Mouse (Mus musculus) spleen, adult 12 weeks (tissue): ENCODE measurements around the gene Ids.
"Not testable (repeated sequence)": the region's sequence is repeated elsewhere in the genome, so short reads cannot be mapped to it uniquely, and the experiment has no call there.

Source experiments
- DNase-seq: peaks from one replicate; pipeline ENCODE4 v3.0.0; 2022; ENCODE audit warnings: low spot score

Gene Ids

DNA sequence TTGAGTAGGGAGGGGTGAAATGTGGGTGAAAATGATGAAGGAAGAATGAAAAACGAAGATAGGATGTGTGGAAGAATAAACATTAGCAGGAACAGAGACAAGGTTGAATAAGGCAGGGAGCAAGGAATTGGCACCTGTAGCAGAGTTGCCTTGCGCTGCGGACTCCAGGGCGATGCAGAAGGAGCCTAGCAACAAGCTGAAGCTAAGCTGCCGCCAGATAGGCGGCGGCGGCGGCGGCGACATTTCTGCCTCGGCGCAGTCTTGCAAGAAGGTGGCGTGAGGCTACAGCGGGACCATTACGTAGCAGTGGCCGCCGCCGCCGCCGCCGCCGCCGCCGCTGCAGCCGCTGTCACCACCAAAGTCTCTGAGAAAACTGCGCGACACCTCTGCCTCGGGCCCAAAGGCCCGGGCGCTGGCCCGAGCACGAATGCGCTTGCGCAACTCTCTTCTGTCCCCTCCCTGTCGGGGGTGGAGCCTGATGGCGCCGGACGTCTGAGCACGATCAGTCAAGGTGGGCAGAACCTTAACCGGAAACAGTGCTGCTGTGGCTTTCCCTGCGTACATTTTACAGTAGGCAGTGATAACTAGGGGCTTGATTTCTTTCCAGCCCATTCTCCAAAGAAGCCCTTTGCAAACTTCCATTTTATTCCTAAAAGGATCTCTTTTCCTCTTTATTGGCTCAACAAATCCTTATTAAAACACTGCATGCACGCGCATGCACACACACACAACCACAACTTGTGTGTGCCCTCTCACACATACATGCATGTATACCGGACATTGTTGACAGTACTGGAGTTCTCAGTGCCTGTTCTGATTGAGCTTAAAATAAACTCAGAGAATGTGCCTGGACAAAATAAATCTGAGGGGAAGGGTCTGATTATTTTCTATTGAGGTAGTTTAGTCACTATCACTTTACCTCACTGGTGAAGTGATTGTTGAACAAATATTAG is at the start of gene Ids:
TSS of gene Ids (minus strand) at position 424 of the 953 bp plus-strand sequence.
- peak; percentile 72 for DNase-seq

- DNase-seq: not testable (repeated sequence)
Measured at GRCm38 (mm10) chrX:70392636-70393035, 27.8 kb upstream of the Ids start.

DNA sequence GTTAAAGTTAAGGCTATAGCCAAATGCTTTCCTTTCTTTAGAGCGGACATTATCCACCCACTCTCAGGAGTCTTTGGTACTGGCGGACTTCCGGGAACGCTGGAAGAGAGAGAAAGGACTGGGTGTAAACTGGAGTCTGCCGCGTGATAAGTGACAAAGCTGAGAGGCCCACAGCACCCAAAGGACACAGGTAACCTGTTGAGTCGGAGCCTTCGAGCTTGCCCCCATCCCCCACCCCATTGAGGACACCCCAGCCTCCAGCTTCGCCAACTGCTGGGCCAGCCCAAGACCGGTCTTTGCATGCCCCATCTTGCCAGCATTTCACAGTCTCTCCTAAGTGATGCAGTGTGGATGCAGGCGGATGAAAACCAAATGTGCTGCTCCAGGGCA is 21.1 kb upstream of the Ids start:
- no peak for DNase-seq

- peak; percentile 54 for DNase-seq
Measured at GRCm38 (mm10) chrX:70385276-70385961, 20.5 kb upstream of the Ids start, which contains the start of gene 1110012L19Rik. Gene 1110012L19Rik (plus strand): TSS chrX:70385877.

GRCm38 (mm10) chrX:70384917-70385275 is 20.0 kb upstream of the Ids start:
- no peak for DNase-seq

DNA sequence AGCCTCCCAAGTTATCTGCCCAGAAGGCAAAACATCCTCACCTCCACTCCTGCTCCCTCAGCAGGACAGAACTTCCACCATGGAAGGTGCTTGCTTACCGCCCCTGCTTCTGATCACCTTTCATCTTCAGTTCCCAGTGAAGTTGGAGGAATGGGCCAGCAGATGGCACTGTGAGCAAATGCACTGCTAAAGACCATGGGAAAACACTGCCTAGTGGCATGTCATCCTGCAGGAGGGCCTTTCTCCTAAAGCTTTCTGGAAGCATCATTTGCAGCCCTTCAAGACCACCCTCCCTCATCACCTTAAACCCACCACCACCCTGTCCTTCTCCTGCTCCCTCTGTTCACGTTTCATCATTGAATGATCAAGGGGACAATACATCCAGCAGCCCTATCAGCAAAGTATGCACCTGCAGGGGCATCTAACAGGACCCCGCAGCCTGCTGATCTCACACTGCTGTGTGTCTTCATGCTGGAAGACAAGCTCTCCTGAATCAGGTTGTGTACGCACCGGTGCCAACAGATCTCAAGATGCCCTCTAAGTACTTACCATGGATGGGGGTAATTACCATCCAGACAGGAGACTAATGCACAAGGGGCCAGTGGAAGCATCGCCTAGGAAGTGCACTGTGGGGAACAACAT is 9.7 kb upstream of the Ids start:
- not testable (repeated sequence) for DNase-seq

DNA sequence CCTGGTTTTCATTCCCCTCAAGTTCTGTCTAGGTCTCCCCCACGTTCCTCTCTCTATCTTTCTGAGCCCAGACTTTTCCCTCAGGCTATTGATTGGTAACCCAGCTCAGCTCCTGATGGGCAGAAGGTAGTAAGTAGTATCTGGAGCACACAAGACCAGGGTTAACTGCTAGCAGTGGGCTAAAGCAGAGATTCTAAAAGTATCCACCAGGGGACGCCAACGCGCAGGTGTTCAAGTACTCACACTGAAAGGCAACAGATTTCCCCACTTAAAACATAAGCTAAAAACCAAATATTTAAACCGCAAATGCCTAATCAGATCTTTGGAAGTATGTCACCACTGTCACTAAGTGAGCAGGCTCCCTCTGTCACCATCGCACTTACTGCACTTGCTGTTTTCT is 4.9 kb upstream of the Ids start:
- DNase-seq: not testable (repeated sequence)

GRCm38 (mm10) chrX:70364202-70364601 is 682 bp downstream of the Ids start:
- no peak for DNase-seq

DNA sequence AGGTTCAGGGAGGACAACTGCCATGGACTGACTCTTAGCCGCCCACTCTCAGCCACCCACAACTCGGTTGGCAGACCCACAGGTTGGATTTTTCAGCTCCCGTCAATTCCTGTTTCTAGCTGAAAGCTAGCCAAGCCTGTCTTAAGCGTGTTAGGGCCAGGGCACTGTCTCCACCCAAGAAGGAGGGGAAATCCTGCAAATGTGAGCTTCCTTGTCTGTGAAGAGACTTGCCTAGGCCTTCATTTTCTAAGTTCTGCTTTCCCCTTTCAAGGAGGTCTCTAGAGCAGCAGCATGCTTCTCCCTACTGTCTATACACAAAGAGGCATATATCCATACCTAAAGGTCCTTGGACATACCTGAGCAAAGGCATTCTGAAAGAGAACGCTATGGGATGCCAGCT is 1.4 kb downstream of the Ids start:
- DNase-seq: no peak

- no peak for DNase-seq
Measured at GRCm38 (mm10) chrX:70362985-70363384, 1.9 kb downstream of the Ids start.

- no peak for DNase-seq
Measured at GRCm38 (mm10) chrX:70330202-70330843, 34.6 kb downstream of the Ids start.

DNA sequence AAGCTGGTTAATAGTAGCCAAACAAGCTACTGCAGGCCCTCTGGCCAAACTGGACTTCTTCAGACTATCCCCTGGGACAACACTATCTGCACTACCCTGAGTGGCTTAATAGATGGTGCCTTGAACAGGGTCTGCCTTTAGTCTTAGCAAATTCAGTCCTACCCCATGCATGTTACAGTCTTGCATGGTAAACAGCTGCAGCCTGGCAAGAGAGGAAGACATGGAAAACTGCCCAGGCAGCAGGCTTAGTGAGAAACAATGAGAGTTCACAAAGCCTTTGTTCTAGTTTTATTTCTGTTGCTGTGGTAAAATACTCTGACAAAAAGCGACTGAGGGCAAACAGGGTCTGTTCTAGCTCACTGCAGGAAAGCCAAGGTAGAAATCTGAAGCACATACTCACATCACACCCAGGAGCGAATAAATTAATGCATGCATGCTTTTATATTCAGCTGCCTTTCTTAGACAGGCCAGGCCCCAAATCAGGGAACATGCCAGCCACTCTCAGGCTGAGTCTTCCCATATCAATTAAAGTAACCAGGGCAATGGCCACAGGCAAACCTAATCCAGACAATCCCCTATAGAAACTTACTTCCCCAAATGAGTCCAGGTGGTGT is 36.2 kb downstream of the Ids start:
- DNase-seq: no peak

GRCm38 (mm10) chrX:70327656-70328055 is 37.2 kb downstream of the Ids start:
- DNase-seq: no peak

DNA sequence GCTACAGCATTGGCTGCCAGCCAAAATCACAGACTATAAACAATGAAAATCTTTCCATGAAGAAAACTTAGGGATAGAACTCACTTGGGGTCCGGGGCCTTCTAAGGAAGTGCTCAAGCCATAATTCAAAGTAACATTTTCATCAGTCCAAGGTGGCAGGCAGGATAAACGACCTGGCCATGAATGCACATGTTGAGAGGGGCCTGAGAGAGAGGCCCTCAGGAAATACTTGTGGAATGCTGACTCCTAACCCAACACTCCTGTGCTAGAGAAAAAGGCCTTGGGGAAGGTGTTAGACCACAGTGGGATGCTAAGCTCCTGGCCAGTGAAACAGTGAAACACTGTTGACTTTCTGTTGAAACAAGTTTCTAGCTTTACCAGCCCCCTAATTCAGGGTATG is 45.6 kb downstream of the Ids start:
- DNase-seq: no peak

DNA sequence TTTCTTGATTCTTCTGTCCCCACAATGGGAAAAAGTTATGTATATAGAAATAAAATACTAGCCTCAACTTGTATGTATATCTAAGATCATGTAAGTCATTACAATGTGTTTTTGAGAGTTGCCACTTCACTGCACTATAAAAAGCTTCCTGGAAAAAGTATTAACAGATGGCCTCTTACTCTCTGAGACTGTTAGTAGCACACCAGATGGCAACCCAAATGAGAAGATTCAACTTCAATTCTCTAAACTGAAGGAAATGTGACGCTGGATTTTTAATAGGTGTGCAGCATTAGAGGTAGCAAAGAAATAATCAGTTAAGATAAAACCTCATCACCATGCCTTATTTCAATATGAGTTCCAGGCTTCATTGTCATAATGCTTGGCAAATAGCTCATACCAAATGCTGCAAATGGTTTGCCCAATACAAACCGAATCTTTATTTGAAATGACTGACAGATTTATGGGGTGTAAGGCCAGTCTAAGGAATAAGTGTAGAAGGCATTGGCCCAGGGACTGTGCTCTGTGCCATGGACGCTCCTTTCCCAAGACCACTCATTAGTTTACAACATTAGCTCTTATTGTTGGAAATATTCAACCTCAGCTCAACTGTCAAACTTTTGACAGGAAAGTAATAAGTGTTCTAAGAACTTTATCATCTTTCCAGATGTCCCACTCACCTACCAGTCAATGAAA is 49.8 kb downstream of the Ids start:
- DNase-seq: no peak
